Mouse (Mus musculus): ENCODE measurements at regions not wholly inside any gene's neighbourhood (a gene's known extent, or its start where the extent isn't known, plus 50 kb on each side); places are given as distances from the start of the nearest gene placed in this dataset.

DNA sequence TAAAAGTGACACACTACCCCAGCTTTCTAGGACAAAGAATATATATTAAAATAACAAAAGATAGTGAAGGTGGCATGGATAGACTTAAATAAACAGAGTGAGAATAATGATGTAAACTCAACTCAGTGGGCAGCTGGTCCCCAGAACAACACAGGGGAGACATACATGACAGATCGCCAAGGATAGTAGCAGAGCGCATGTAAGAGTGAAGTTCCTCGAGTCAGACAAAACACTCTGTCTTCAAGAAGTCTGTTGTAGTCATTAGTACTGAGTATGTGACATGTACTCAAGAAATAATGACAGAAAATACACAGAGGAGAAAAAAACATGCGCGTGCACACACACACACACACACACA lies 74.8 kb upstream of the Stxbp5l start:
- no peak overlapping the region for H3K27ac ChIP-seq (ENCODE audit: low read length)
- H3K4me3 ChIP-seq (replicated peaks; ENCODE audit: low read length): no peak overlapping the region
- no peak overlapping the region for H3K9ac ChIP-seq (ENCODE audit: low read length)
- H3K27me3 ChIP-seq (ENCODE audit: control insufficient read depth, insufficient read depth, low read length): no peaks in the 10 kb centered on the region
- H3K9me3 ChIP-seq (replicated peaks; ENCODE audit: control insufficient read depth, low read length): no peaks in the 10 kb centered on the region
- no peak overlapping the region for H3K4me2 ChIP-seq (ENCODE audit: low read depth, low read length)
- no peak for ATAC-seq (ENCODE audit: insufficient read depth, low FRiP score)
- no peaks in the 10 kb centered on the region for H3K36me3 ChIP-seq (ENCODE audit: control insufficient read depth, insufficient read depth, low read length)
- no peaks in the 10 kb centered on the region for H3K4me1 ChIP-seq (ENCODE audit: control insufficient read depth, insufficient read depth, low read length)
- 68% methylated on average over 5 of the region's 5 CpGs for WGBS

DNA sequence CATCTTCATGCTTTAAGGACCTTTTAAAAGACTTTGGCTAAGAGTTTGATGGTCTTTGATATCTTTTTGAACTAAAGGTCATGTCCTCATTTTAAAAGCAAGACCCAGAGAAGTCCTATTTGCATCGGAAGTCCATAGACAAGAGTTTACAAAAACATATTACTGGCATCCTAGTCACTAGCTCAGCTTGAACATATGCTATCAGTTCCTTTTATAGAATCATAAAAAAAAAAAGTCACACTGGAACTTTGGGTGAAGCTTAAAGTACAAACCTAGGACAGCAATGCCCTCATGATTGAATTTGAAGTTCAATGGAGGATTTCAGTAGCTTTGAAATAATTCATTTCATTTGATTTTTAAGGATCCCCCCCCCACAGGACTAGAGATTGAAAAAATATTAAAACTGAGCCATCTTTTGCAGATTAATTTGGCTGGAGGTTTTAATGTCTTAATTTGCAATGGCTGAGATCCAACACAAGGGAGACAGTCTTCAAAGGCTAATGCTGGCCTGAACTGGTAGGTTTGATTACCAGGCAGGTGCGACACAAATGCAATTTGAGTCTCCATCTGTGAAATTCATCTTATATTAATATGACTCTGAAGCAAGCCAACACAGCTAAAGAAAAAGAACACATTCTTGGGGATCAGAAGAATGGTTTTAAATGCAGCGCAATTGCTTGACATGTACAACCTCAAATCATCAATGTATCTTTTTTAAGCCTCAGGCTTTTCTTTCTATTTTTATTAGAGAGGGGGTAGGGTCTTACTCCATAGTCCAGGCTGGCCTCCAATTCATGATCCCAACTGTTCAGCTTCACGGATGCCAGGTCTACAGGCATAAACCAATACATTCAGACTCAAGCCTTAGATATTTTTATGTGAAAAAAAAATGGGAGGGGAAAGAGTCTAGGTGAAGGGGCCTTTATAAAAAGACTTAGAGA lies 74.1 kb upstream of the Stxbp5l start:
- 75% methylated on average over 4 of the region's 4 CpGs for WGBS
- ATAC-seq (ENCODE audit: insufficient read depth, low FRiP score): no peak
- H3K9me3 ChIP-seq (replicated peaks; ENCODE audit: control insufficient read depth, low read length): no peaks in the 10 kb centered on the region
- H3K4me1 ChIP-seq (ENCODE audit: control insufficient read depth, insufficient read depth, low read length): no peaks in the 10 kb centered on the region
- no peaks in the 10 kb centered on the region for H3K36me3 ChIP-seq (ENCODE audit: control insufficient read depth, insufficient read depth, low read length)
- H3K27ac ChIP-seq (ENCODE audit: low read length): no peak overlapping the region
- no peak overlapping the region for H3K9ac ChIP-seq (ENCODE audit: low read length)
- H3K4me3 ChIP-seq (replicated peaks; ENCODE audit: low read length): no peak overlapping the region
- no peak overlapping the region for H3K4me2 ChIP-seq (ENCODE audit: low read depth, low read length)
- no peaks in the 10 kb centered on the region for H3K27me3 ChIP-seq (ENCODE audit: control insufficient read depth, insufficient read depth, low read length)

DNA sequence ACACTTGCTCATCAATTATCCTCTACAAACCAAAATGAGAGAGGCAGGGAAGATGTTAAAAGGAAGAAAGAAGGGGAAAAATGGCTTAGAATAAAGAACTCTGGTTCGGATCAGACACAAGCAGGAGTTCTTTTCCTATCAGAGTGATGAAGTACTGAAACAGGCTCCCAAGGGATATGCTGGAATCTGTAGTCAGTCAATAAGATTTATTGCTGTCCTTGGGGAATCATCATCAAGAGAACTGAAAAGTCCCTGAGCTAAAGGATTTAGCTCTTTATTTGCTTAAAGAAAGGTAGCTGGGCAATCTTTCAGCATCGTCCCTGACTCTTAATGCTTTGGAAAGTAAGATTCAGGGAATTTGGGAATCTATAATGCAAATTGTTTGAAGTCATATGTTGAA lies 71.2 kb upstream of the Stxbp5l start:
- H3K9me3 ChIP-seq (replicated peaks; ENCODE audit: control insufficient read depth, low read length): no peaks in the 10 kb centered on the region
- H3K9ac ChIP-seq (ENCODE audit: low read length): no peak overlapping the region
- H3K27me3 ChIP-seq (ENCODE audit: control insufficient read depth, insufficient read depth, low read length): no peaks in the 10 kb centered on the region
- H3K4me1 ChIP-seq (ENCODE audit: control insufficient read depth, insufficient read depth, low read length): no peaks in the 10 kb centered on the region
- ATAC-seq (ENCODE audit: insufficient read depth, low FRiP score): no peak
- no peak overlapping the region for H3K27ac ChIP-seq (ENCODE audit: low read length)
- no peaks in the 10 kb centered on the region for H3K36me3 ChIP-seq (ENCODE audit: control insufficient read depth, insufficient read depth, low read length)
- H3K4me3 ChIP-seq (replicated peaks; ENCODE audit: low read length): no peak overlapping the region
- no peak overlapping the region for H3K4me2 ChIP-seq (ENCODE audit: low read depth, low read length)
- WGBS: 49% methylated on average over 2 of the region's 2 CpGs

DNA sequence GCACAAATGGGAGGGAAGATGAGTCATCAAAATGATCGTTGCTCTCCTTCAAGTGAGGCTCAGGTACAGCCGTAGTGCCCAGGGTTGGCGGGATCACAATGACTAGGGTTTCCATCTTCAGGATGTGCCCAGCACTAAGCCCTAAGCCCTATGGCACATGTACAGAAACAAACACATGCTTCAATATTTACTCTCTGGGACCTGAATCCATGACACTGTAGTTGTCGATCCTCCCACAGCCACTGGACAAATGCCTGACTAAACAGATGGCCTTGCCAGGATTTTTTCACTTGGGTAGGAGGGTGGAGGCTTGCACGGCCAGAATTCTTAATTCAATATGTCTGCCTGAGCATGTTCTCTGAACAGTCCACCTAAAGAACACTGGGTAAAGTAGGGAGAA lies 65.1 kb upstream of the Stxbp5l start:
- no peak overlapping the region for H3K27ac ChIP-seq (ENCODE audit: low read length)
- no peak for ATAC-seq (ENCODE audit: insufficient read depth, low FRiP score)
- no peak overlapping the region for H3K4me3 ChIP-seq (replicated peaks; ENCODE audit: low read length)
- H3K4me2 ChIP-seq (ENCODE audit: low read depth, low read length): no peak overlapping the region
- H3K9ac ChIP-seq (ENCODE audit: low read length): no peak overlapping the region
- no peaks in the 10 kb centered on the region for H3K4me1 ChIP-seq (ENCODE audit: control insufficient read depth, insufficient read depth, low read length)
- no peaks in the 10 kb centered on the region for H3K9me3 ChIP-seq (replicated peaks; ENCODE audit: control insufficient read depth, low read length)
- 79% methylated on average over 5 of the region's 5 CpGs for WGBS
- H3K36me3 ChIP-seq (ENCODE audit: control insufficient read depth, insufficient read depth, low read length): no peaks in the 10 kb centered on the region
- H3K27me3 ChIP-seq (ENCODE audit: control insufficient read depth, insufficient read depth, low read length): no peaks in the 10 kb centered on the region

DNA sequence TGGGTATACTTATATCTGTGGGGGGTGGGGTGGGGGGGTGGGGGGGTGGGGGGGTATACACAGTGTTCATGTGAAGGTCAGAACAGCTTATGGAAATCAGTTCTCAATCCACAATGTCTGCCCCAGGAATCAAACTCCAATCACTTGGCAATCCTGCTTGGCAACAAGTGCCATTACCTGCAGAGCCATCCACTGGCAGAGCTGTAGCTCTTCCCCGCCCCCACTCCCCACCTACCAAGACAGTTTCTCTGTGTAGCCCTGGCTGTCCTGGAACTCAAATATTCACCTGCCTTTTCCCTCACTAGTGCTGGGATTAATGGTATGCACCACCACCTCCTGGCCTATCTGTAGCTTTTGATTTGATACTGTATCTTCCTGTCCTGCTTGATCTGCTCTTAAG lies 61.0 kb upstream of the Stxbp5l start:
- H3K4me2 ChIP-seq (ENCODE audit: low read depth, low read length): no peak overlapping the region
- H3K4me3 ChIP-seq (replicated peaks; ENCODE audit: low read length): no peak overlapping the region
- H3K27me3 ChIP-seq (ENCODE audit: control insufficient read depth, insufficient read depth, low read length): no peaks in the 10 kb centered on the region
- H3K9ac ChIP-seq (ENCODE audit: low read length): no peak overlapping the region
- no peaks in the 10 kb centered on the region for H3K36me3 ChIP-seq (ENCODE audit: control insufficient read depth, insufficient read depth, low read length)
- no peaks in the 10 kb centered on the region for H3K9me3 ChIP-seq (replicated peaks; ENCODE audit: control insufficient read depth, low read length)
- WGBS: 77% methylated on average over 1 of the region's 1 CpGs
- no peaks in the 10 kb centered on the region for H3K4me1 ChIP-seq (ENCODE audit: control insufficient read depth, insufficient read depth, low read length)
- ATAC-seq (ENCODE audit: insufficient read depth, low FRiP score): no peak
- no peak overlapping the region for H3K27ac ChIP-seq (ENCODE audit: low read length)

DNA sequence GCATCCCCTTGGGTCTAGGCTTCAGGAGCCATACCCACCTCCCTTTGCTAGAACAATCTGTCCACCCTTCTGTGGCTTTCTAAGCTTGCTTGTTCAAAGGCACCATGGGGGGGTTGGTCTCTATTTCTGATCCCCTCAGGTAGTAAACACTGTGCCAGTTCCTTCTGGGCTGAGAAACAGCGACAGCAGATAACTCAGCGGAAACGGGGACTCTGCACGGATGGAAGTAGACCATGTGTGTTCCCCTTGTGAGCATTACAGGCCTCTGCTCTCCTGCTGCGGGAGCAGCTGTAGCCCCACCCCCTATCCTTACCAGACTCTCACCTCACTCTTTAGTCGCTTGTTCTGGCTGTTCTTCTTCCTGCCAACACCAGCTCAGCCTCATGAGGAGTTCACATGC lies 58.2 kb upstream of the Stxbp5l start:
- no peak overlapping the region for H3K4me3 ChIP-seq (replicated peaks; ENCODE audit: low read length)
- no peak for ATAC-seq (ENCODE audit: insufficient read depth, low FRiP score)
- no peaks in the 10 kb centered on the region for H3K9me3 ChIP-seq (replicated peaks; ENCODE audit: control insufficient read depth, low read length)
- no peak overlapping the region for H3K9ac ChIP-seq (ENCODE audit: low read length)
- H3K27me3 ChIP-seq (ENCODE audit: control insufficient read depth, insufficient read depth, low read length): no peaks in the 10 kb centered on the region
- no peaks in the 10 kb centered on the region for H3K4me1 ChIP-seq (ENCODE audit: control insufficient read depth, insufficient read depth, low read length)
- no peak overlapping the region for H3K27ac ChIP-seq (ENCODE audit: low read length)
- H3K4me2 ChIP-seq (ENCODE audit: low read depth, low read length): no peak overlapping the region
- WGBS: 62% methylated on average over 6 of the region's 6 CpGs
- no peaks in the 10 kb centered on the region for H3K36me3 ChIP-seq (ENCODE audit: control insufficient read depth, insufficient read depth, low read length)

DNA sequence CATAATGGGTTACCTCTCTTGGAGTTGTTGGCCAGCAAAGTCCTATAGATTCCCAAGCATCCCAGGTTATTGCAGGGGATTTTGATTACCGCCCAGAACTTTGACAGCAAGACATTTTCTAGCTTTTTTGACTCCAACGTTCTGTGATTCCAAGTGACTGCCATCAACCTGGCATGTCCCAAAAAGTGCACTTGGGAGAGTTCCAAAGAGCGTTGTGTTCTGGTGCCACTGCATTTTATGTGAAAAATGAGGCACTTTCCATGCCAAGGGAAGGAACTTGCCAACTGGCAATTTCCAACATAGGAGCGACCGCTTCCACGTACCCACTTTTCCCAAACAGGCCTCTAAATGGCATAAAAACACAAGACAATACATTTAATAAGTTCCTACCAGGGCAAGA lies 57.7 kb upstream of the Stxbp5l start:
- H3K4me1 ChIP-seq (ENCODE audit: control insufficient read depth, insufficient read depth, low read length): no peaks in the 10 kb centered on the region
- H3K4me3 ChIP-seq (replicated peaks; ENCODE audit: low read length): no peak overlapping the region
- no peaks in the 10 kb centered on the region for H3K27me3 ChIP-seq (ENCODE audit: control insufficient read depth, insufficient read depth, low read length)
- no peaks in the 10 kb centered on the region for H3K9me3 ChIP-seq (replicated peaks; ENCODE audit: control insufficient read depth, low read length)
- H3K36me3 ChIP-seq (ENCODE audit: control insufficient read depth, insufficient read depth, low read length): no peaks in the 10 kb centered on the region
- no peak overlapping the region for H3K27ac ChIP-seq (ENCODE audit: low read length)
- 95% methylated on average over 6 of the region's 6 CpGs for WGBS
- H3K9ac ChIP-seq (ENCODE audit: low read length): no peak overlapping the region
- H3K4me2 ChIP-seq (ENCODE audit: low read depth, low read length): no peak overlapping the region
- no peak for ATAC-seq (ENCODE audit: insufficient read depth, low FRiP score)

DNA sequence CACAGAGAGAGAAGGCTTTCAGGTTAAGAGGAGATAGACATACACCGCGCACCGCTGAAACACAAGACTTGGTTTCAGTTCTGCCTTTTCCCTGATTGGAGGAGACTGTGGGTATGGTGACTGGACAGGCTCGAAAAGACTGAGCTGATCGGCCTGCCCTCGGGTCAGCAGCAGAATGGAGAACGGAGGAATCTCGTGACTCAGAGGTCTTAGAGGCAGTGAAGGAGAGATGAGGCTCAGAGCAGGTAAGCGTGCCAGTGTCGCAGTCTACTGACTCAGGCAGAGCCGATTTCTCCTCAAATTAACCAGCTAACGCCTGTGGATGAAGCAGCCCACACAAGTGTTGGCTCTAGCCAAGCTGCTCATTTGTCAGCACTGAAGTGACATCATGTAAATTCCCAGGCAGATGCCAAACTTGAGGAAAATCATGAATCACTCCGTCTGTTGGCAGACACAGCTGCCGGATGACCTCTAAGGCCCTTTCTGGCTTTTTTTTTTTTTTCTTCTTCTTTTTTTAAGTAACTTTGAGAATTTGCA lies 55.9 kb upstream of the Stxbp5l start:
- no peak overlapping the region for H3K4me3 ChIP-seq (replicated peaks; ENCODE audit: low read length)
- H3K9ac ChIP-seq (ENCODE audit: low read length): no peak overlapping the region
- no peak for ATAC-seq (ENCODE audit: insufficient read depth, low FRiP score)
- WGBS: 56% methylated on average over 14 of the region's 14 CpGs
- no peaks in the 10 kb centered on the region for H3K27me3 ChIP-seq (ENCODE audit: control insufficient read depth, insufficient read depth, low read length)
- H3K36me3 ChIP-seq (ENCODE audit: control insufficient read depth, insufficient read depth, low read length): no peaks in the 10 kb centered on the region
- no peak overlapping the region for H3K27ac ChIP-seq (ENCODE audit: low read length)
- peak overlapping the region; percentile 27; the same call in 1 of the 2 replicates for H3K4me2 ChIP-seq (ENCODE audit: low read depth, low read length)
- no peaks in the 10 kb centered on the region for H3K9me3 ChIP-seq (replicated peaks; ENCODE audit: control insufficient read depth, low read length)
- H3K4me1 ChIP-seq (ENCODE audit: control insufficient read depth, insufficient read depth, low read length): no peaks in the 10 kb centered on the region

Measured in stomach, embryonic 16.5 days (tissue).